Mouse (Mus musculus): ENCODE measurements around the gene Gm14399. TPM values are rescaled to one million over a fixed set of nuclear protein-coding genes. Genes with fewer than 3 reads are reported as not detected.
"Not testable (repeated sequence)": the region's sequence is repeated elsewhere in the genome, so short reads cannot be mapped to it uniquely, and the experiment has no call there.

The Gm14399 gene
- polyA plus RNA-seq, 2 experiments, result 6.9 to 7.5 TPM

DNA sequence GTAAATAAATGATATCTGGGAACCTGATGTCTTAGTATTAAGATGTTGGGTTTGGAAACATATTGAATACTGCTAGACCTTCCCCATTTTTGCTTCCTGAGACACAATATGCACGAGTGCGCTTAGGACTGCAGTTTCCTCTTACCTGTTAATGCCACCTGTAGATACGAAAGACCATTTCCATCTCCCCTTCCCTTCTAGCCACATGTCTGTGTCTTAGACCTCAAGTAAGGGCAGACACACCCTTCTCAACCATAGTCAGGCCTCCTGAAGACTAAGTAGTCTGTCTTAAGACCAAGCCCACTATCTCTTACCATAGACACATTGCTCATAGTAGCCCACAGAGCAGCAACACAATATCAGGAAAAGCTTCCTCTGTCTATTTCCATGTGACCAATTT, 30.3 kb upstream of the Gm14399 start:
- ATAC-seq (ENCODE audit: low FRiP score, low read depth), result no peak
- DNase-seq (ENCODE audit: low spot score), result no peak
- Histone ChIP-seq H3K9ac (ENCODE audit: low read depth, low read length, severe bottlenecking) (no peak overlapping the region), H3K4me1 (ENCODE audit: control insufficient read depth, insufficient read depth, low read length) (no peaks in the 10 kb centered on the region), H3K36me3 (ENCODE audit: control insufficient read depth, insufficient read depth, low read length) (no peaks in the 10 kb centered on the region), H3K4me3 (replicated peaks; ENCODE audit: low read length) (no peak overlapping the region), H3K27me3 (ENCODE audit: control insufficient read depth, insufficient read depth, low read length) (no peaks in the 10 kb centered on the region), H3K27ac (replicated peaks; ENCODE audit: low read depth, low read length) (no peak overlapping the region), H3K9me3 (ENCODE audit: control insufficient read depth, low read length) (no peaks in the 10 kb centered on the region), H3K4me2 (replicated peaks; ENCODE audit: low read depth, low read length, severe bottlenecking) (no peak overlapping the region)
- TF ChIP-seq POLR2A (IDR thresholded peaks at IDR 0.05; ENCODE audit: borderline replicate concordance, extremely low read depth, insufficient read depth, insufficient read length), result no peak
- WGBS, result 89% methylated on average over 3 of the region's 3 CpGs

DNA sequence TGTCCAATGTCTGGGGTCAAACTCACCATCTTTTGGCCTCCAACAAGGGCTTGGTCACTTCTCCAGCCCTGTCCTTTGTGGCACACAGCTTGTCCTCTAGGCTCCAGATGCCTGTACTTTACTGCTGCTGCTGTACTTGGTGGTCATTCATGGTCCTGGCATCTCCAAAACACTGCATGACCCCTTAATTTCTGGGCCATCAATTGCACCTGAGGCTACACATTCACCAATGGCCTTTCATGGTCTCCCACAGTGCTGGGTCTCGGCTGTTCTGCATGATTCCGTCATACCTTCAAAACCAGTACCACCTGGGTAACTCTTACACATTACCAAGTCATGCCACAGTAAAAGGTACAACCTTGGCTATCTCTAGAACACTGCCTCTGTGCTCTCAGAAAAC, 25.1 kb upstream of the Gm14399 start:
- H3K9me3 ChIP-seq (ENCODE audit: control insufficient read depth, low read length); H3K27ac ChIP-seq (replicated peaks; ENCODE audit: low read depth, low read length); H3K9ac ChIP-seq (ENCODE audit: low read depth, low read length, severe bottlenecking); H3K36me3 ChIP-seq (ENCODE audit: control insufficient read depth, insufficient read depth, low read length); H3K4me3 ChIP-seq (replicated peaks; ENCODE audit: low read length); ATAC-seq (ENCODE audit: low FRiP score, low read depth); H3K27me3 ChIP-seq (ENCODE audit: control insufficient read depth, insufficient read depth, low read length); H3K4me2 ChIP-seq (replicated peaks; ENCODE audit: low read depth, low read length, severe bottlenecking); H3K4me1 ChIP-seq (ENCODE audit: control insufficient read depth, insufficient read depth, low read length); DNase-seq (ENCODE audit: low spot score): not testable (repeated sequence)
- 87% methylated on average over 2 of the region's 2 CpGs for WGBS

DNA sequence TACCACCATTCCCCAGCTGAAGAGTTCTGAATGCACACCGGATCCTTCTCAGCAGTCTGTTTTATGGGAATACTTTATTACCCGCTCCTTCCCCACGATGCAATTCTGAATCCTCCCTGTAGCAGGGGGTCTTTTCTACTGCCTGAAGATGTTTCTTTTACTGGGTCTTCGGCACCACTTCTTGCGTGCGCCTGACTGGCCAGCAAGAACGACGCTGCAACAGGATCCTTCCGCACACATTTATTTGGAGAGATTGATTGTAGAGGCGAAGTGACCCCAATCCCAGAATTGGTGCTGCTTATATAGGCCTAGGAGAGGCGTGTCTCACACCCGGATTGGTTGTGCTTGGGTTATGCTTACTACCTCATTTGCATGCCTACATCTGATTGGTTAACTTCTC, 23.3 kb upstream of the Gm14399 start:
- H3K4me2 ChIP-seq (replicated peaks; ENCODE audit: low read depth, low read length, severe bottlenecking); H3K9ac ChIP-seq (ENCODE audit: low read depth, low read length, severe bottlenecking); H3K9me3 ChIP-seq (ENCODE audit: control insufficient read depth, low read length); ATAC-seq (ENCODE audit: low FRiP score, low read depth); H3K36me3 ChIP-seq (ENCODE audit: control insufficient read depth, insufficient read depth, low read length); H3K27me3 ChIP-seq (ENCODE audit: control insufficient read depth, insufficient read depth, low read length); H3K4me1 ChIP-seq (ENCODE audit: control insufficient read depth, insufficient read depth, low read length); H3K27ac ChIP-seq (replicated peaks; ENCODE audit: low read depth, low read length); H3K4me3 ChIP-seq (replicated peaks; ENCODE audit: low read length); DNase-seq (ENCODE audit: low spot score): not testable (repeated sequence)
- 96% methylated on average over 12 of the region's 12 CpGs for WGBS

DNA sequence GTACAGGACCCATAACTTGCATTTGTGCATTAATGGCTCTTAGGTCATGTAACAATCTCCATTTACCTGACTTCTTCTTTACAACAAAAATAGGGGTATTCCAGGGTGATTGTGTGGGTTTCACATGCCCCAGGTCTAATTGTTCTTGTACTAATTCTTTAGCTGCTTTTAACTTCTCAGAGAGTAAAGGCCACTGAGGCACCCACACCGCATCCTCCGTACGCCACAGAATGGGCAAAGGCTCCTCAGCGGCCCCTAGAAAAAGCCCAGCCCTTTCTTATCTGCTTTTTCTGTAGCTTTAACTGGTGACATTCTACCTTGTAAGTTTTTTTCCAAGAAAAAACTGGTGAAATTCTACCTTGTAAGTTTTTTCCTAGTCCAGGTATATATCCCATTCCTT, 19.6 kb upstream of the Gm14399 start:
- H3K4me1 ChIP-seq (ENCODE audit: control insufficient read depth, insufficient read depth, low read length); ATAC-seq (ENCODE audit: low FRiP score, low read depth); H3K9ac ChIP-seq (ENCODE audit: low read depth, low read length, severe bottlenecking); DNase-seq (ENCODE audit: low spot score); H3K27ac ChIP-seq (replicated peaks; ENCODE audit: low read depth, low read length); H3K27me3 ChIP-seq (ENCODE audit: control insufficient read depth, insufficient read depth, low read length); H3K9me3 ChIP-seq (ENCODE audit: control insufficient read depth, low read length); H3K36me3 ChIP-seq (ENCODE audit: control insufficient read depth, insufficient read depth, low read length); H3K4me3 ChIP-seq (replicated peaks; ENCODE audit: low read length); H3K4me2 ChIP-seq (replicated peaks; ENCODE audit: low read depth, low read length, severe bottlenecking): not testable (repeated sequence)
- 90% methylated on average over 4 of the region's 4 CpGs for WGBS

DNA sequence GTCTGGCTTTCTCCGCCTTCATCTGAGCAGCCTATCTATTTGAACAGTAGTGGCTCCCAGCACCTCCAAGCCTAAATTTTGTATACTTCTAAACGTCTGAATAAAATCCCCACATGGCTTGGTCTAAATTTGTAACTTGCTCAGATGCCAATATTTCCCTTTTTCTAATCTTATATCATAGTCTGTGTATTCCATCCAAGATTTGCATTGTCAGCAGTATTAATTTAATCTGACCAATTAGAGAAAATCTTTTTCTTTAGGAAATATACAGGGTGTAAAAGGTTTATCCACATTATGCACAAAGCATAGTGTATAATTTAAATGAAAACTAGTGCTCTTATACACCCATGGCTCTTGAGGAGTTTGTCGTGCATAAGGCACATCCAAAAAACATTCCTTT, 16.8 kb upstream of the Gm14399 start:
- no peak overlapping the region for H3K9ac ChIP-seq (ENCODE audit: low read depth, low read length, severe bottlenecking)
- H3K27ac ChIP-seq (replicated peaks; ENCODE audit: low read depth, low read length), result no peak overlapping the region
- DNase-seq (ENCODE audit: low spot score), result no peak
- H3K36me3 ChIP-seq (ENCODE audit: control insufficient read depth, insufficient read depth, low read length), result no peaks in the 10 kb centered on the region
- no peak overlapping the region for H3K4me2 ChIP-seq (replicated peaks; ENCODE audit: low read depth, low read length, severe bottlenecking)
- WGBS, result 86% methylated on average over 3 of the region's 3 CpGs
- H3K4me3 ChIP-seq (replicated peaks; ENCODE audit: low read length), result no peak overlapping the region
- TF ChIP-seq POLR2A (IDR thresholded peaks at IDR 0.05; ENCODE audit: borderline replicate concordance, extremely low read depth, insufficient read depth, insufficient read length), result no peak
- no peaks in the 10 kb centered on the region for H3K27me3 ChIP-seq (ENCODE audit: control insufficient read depth, insufficient read depth, low read length)
- no peak for ATAC-seq (ENCODE audit: low FRiP score, low read depth)
- no peaks in the 10 kb centered on the region for H3K4me1 ChIP-seq (ENCODE audit: control insufficient read depth, insufficient read depth, low read length)
- 0 out of 2 replicates have a peak, but pooled peaks cover 3% of the 10 kb centered on the region for H3K9me3 ChIP-seq (ENCODE audit: control insufficient read depth, low read length)

DNA sequence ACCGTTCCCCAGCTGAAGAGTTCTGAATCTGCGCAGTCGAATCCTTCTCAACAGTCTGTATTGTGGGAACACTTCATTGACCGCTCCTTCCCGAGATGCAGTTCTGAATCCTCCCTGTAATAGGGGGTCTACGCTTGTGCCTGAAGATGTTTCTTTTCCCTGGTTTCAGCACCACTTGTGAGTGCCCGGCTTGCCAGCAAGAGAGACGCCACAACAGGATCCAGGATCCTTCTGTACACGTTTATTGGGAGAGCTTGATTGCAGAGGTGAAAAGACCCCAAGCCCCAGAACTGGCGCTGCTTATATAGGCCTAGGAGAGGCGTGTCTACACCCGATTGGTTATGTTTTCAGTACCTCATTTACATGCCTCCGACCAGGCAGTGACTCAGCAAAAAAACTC, 14.9 kb upstream of the Gm14399 start:
- Histone ChIP-seq H3K36me3 (ENCODE audit: control insufficient read depth, insufficient read depth, low read length) (no peaks in the 10 kb centered on the region), H3K4me1 (ENCODE audit: control insufficient read depth, insufficient read depth, low read length) (no peaks in the 10 kb centered on the region), H3K9ac (ENCODE audit: low read depth, low read length, severe bottlenecking) (no peak overlapping the region), H3K27ac (replicated peaks; ENCODE audit: low read depth, low read length) (no peak overlapping the region), H3K9me3 (ENCODE audit: control insufficient read depth, low read length) (0 out of 2 replicates have a peak, but pooled peaks cover 3% of the 10 kb centered on the region), H3K4me2 (replicated peaks; ENCODE audit: low read depth, low read length, severe bottlenecking) (no peak overlapping the region), H3K27me3 (ENCODE audit: control insufficient read depth, insufficient read depth, low read length) (no peaks in the 10 kb centered on the region), H3K4me3 (replicated peaks; ENCODE audit: low read length) (no peak overlapping the region)
- ATAC-seq (ENCODE audit: low FRiP score, low read depth), result no peak
- no peak for TF ChIP-seq POLR2A (IDR thresholded peaks at IDR 0.05; ENCODE audit: borderline replicate concordance, extremely low read depth, insufficient read depth, insufficient read length)
- DNase-seq (ENCODE audit: low spot score), result no peak
- WGBS, result 91% methylated on average over 13 of the region's 13 CpGs

DNA sequence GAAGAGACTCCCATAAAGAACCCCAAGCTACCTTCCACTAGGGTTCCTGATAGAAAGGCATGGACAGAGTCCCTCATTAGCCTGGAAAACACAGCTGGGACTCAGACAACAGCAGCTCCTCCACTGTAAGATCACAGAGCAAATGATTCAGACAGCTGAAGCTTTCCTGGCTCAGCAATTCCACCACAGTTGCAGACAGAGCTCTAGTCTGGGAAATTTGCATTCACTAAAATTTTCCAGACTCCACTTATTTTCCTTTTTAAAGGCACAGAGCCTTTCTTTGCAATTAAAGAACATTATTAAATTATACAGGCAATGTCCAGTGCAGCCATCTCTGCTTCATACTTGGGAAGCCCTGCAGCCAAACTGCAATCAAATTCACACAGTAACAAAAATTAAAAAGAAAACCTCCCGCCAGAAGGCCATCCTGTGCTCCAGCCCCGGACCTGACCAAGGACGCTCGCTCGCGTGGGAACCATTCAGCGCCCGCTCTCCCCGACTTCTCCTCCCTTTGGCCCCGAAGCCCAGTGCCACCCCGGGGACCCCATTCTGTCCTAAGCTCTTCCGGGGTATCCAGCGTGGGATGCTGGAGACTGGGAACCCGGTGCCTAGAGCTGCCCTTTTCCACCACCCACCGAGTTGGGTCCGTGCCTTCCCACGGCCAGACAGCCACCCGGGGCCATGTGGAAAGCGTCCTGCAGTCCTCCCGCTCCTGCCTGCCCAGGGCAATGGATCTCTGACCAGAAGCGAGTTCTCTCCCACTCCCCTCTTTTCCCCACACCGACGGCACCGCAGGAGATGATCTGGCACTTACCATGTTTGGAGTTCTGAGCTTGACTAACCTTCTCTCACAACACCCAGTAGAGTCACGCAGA, 457 bp downstream of the Gm14399 start:
- peak overlapping the region; percentile 31; the same call in 1 of the 2 replicates for H3K9ac ChIP-seq (ENCODE audit: low read depth, low read length, severe bottlenecking)
- DNase-seq (ENCODE audit: low spot score), result not testable (repeated sequence)

DNA sequence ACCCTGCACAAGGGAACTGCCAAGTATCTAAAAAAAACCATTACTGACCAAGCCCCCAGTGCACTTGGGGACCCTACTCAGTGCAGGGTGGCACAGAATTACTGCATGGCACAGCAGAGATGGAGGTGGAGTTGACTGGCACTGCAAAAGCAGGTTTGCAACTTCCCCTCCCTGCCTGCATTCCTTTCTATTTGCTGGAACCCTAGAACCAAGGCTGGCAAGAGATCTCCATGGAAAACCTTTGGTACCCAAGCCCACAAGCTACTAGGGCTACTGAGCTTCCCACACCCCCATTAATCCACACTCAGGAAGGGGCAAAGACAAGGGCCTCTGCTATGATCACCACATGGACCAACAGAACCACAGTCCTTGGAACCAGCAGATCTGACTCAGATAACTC, 1.2 kb downstream of the Gm14399 start:
- H3K9ac ChIP-seq (ENCODE audit: low read depth, low read length, severe bottlenecking); ATAC-seq (ENCODE audit: low FRiP score, low read depth); H3K9me3 ChIP-seq (ENCODE audit: control insufficient read depth, low read length); H3K4me3 ChIP-seq (replicated peaks; ENCODE audit: low read length); H3K4me2 ChIP-seq (replicated peaks; ENCODE audit: low read depth, low read length, severe bottlenecking); H3K27me3 ChIP-seq (ENCODE audit: control insufficient read depth, insufficient read depth, low read length); H3K4me1 ChIP-seq (ENCODE audit: control insufficient read depth, insufficient read depth, low read length); H3K27ac ChIP-seq (replicated peaks; ENCODE audit: low read depth, low read length); DNase-seq (ENCODE audit: low spot score); H3K36me3 ChIP-seq (ENCODE audit: control insufficient read depth, insufficient read depth, low read length): not testable (repeated sequence)

More for the DNA sequence above, 457 bp downstream of the Gm14399 start:
- H3K27ac ChIP-seq (replicated peaks; ENCODE audit: low read depth, low read length); H3K4me1 ChIP-seq (ENCODE audit: control insufficient read depth, insufficient read depth, low read length); H3K9me3 ChIP-seq (ENCODE audit: control insufficient read depth, low read length); ATAC-seq (ENCODE audit: low FRiP score, low read depth); H3K27me3 ChIP-seq (ENCODE audit: control insufficient read depth, insufficient read depth, low read length); H3K36me3 ChIP-seq (ENCODE audit: control insufficient read depth, insufficient read depth, low read length): not testable (repeated sequence)
- Histone ChIP-seq H3K4me2 (replicated peaks; ENCODE audit: low read depth, low read length, severe bottlenecking) (peak overlapping the region; percentile 33), H3K4me3 (replicated peaks; ENCODE audit: low read length) (peak overlapping the region; percentile 37)
- WGBS, result 5% methylated on average over 21 of the region's 25 CpGs
